Mouse (Mus musculus): ENCODE results near the gene Myrip. TPM values are rescaled to one million over a fixed set of nuclear protein-coding genes. Genes with fewer than 3 reads are reported as not detected.
A peak's percentile ranks its signal among the peaks of the same experiment; 100 is the strongest.
"Not testable (repeated sequence)": the region's sequence is repeated elsewhere in the genome, so short reads cannot be mapped to it uniquely, and the experiment has no call there.

Gene Myrip
- total RNA-seq (2014; rRNA removed), result 9.0 and 12.4 TPM in 2 replicates
- polyA plus RNA-seq (2015; fragmentation: Nextera tagmentation; extraction: Ambion mirVana), result 1.7 and 3.0 TPM in 2 replicates

- H3K4me3 ChIP-seq (ENCODE audit: low read depth, low read length); H3K36me3 ChIP-seq (ENCODE audit: insufficient read depth); H3K27ac ChIP-seq (ENCODE audit: low read depth, low read length); H3K9ac ChIP-seq; DNase-seq; H3K4me1 ChIP-seq (ENCODE audit: insufficient read depth); ATAC-seq; H3K4me2 ChIP-seq (ENCODE audit: low read depth); H3K9me3 ChIP-seq (ENCODE audit: low read length): not testable (repeated sequence)
- H3K27me3 ChIP-seq (ENCODE audit: insufficient read depth, low read length), result peaks cover 13% of the 10 kb centered on the region; the same call in 1 of the 2 replicates
- WGBS, result 93% methylated on average over 1 of the region's 1 CpGs
These were observed at the start of gene Myrip for GRCm38 (mm10) chr9:120301213-120301612. Myrip (plus strand) TSS chr9:120301513.

DNA sequence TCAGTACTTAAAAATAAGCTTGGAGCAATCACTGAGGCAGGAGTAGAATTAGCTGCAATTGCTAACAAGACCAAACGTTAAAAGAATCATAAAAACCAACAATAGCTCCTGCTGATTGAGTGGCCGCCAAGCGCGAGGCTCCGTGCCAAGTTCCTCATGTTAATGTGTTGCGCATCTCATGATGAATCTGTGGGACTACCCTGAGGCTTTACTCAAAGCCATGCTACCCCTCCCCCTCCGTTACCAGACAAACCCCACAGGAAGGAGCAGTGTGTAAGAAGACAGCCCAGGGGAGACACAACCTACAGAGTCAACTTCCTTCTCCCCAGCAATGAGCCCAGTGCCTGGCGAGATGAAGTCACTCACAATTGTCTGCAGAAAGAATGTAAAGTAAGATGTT lies 41.5 kb upstream of the Myrip start:
- ATAC-seq (peak; percentile 40; the same call in 1 of the 2 replicates), DNase-seq (peak; percentile 70)
- Histone ChIP-seq H3K4me3 (ENCODE audit: low read depth, low read length) (no peak overlapping the region), H3K4me1 (ENCODE audit: insufficient read depth) (peaks cover 10% of the 10 kb centered on the region), H3K27me3 (ENCODE audit: insufficient read depth, low read length) (no peaks in the 10 kb centered on the region), H3K9ac (no peak overlapping the region), H3K4me2 (ENCODE audit: low read depth) (no peak overlapping the region), H3K36me3 (ENCODE audit: insufficient read depth) (no peaks in the 10 kb centered on the region), H3K9me3 (ENCODE audit: low read length) (no peaks in the 10 kb centered on the region), H3K27ac (ENCODE audit: low read depth, low read length) (no peak overlapping the region)
- no peak for TF ChIP-seq CTCF (IDR thresholded peaks at IDR 0.05; ENCODE audit: low read depth)
- 15% methylated on average over 8 of the region's 8 CpGs for WGBS

GRCm38 (mm10) chr9:120263994-120264393 lies 37.3 kb upstream of the Myrip start:
- TF ChIP-seq CTCF (IDR thresholded peaks at IDR 0.05; ENCODE audit: low read depth), result no peak
- no peak overlapping the region for H3K9ac ChIP-seq
- ATAC-seq (peak; percentile 91), DNase-seq (peak; percentile 86)
- peaks cover 10% of the 10 kb centered on the region for H3K4me1 ChIP-seq (ENCODE audit: insufficient read depth)
- H3K27ac ChIP-seq (ENCODE audit: low read depth, low read length), result peak overlapping the region; percentile 9; the same call in 1 of the 2 replicates
- H3K36me3 ChIP-seq (ENCODE audit: insufficient read depth), result no peaks in the 10 kb centered on the region
- WGBS, result 15% methylated on average over 5 of the region's 5 CpGs
- H3K4me2 ChIP-seq (ENCODE audit: low read depth), result no peak overlapping the region
- H3K4me3 ChIP-seq (ENCODE audit: low read depth, low read length), result no peak overlapping the region
- H3K27me3 ChIP-seq (ENCODE audit: insufficient read depth, low read length), result no peaks in the 10 kb centered on the region
- no peaks in the 10 kb centered on the region for H3K9me3 ChIP-seq (ENCODE audit: low read length)

- H3K36me3 ChIP-seq (ENCODE audit: insufficient read depth), result no peaks in the 10 kb centered on the region
- no peak overlapping the region for H3K9ac ChIP-seq
- no peak overlapping the region for H3K27ac ChIP-seq (ENCODE audit: low read depth, low read length)
- 88% methylated on average over 8 of the region's 8 CpGs for WGBS
- no peak for DNase-seq
- no peaks in the 10 kb centered on the region for H3K9me3 ChIP-seq (ENCODE audit: low read length)
- TF ChIP-seq CTCF (IDR thresholded peaks at IDR 0.05; ENCODE audit: low read depth), result no peak
- no peaks in the 10 kb centered on the region for H3K4me1 ChIP-seq (ENCODE audit: insufficient read depth)
- H3K4me2 ChIP-seq (ENCODE audit: low read depth), result no peak overlapping the region
- no peak for ATAC-seq
- H3K27me3 ChIP-seq (ENCODE audit: insufficient read depth, low read length), result no peaks in the 10 kb centered on the region
- H3K4me3 ChIP-seq (ENCODE audit: low read depth, low read length), result no peak overlapping the region
These were observed 28.2 kb upstream of the Myrip start for GRCm38 (mm10) chr9:120273083-120273482.

DNA sequence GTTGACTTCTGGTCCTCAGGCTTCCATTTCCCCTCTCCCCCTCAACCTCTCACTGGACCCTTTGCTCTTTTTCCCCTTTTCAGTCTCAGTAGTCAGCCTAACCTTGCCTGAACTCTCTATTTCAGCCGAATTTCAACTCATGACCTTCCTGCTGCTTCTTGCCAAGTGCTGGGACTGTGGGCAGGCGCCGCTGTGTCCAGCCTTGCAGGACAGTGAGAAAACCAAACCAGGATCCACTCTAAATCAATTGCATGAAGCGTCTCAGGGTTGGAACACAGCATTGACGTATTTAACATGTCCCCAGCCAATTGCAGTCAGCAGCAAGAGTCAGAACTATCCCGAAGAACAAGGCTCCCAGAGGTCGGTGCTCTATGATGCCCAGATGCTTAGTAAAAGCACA lies 26.1 kb upstream of the Myrip start:
- no peaks in the 10 kb centered on the region for H3K27me3 ChIP-seq (ENCODE audit: insufficient read depth, low read length)
- H3K9ac ChIP-seq, result no peak overlapping the region
- H3K9me3 ChIP-seq (ENCODE audit: low read length), result no peaks in the 10 kb centered on the region
- WGBS, result 85% methylated on average over 7 of the region's 7 CpGs
- DNase-seq (no peak), ATAC-seq (no peak)
- H3K4me1 ChIP-seq (ENCODE audit: insufficient read depth), result no peaks in the 10 kb centered on the region
- no peak overlapping the region for H3K27ac ChIP-seq (ENCODE audit: low read depth, low read length)
- no peak overlapping the region for H3K4me3 ChIP-seq (ENCODE audit: low read depth, low read length)
- H3K4me2 ChIP-seq (ENCODE audit: low read depth), result no peak overlapping the region
- H3K36me3 ChIP-seq (ENCODE audit: insufficient read depth), result no peaks in the 10 kb centered on the region
- TF ChIP-seq CTCF (IDR thresholded peaks at IDR 0.05; ENCODE audit: low read depth), result no peak

- Histone ChIP-seq H3K9ac (no peak overlapping the region), H3K4me2 (ENCODE audit: low read depth) (no peak overlapping the region), H3K4me1 (ENCODE audit: insufficient read depth) (no peaks in the 10 kb centered on the region), H3K9me3 (ENCODE audit: low read length) (no peaks in the 10 kb centered on the region), H3K27me3 (ENCODE audit: insufficient read depth, low read length) (no peaks in the 10 kb centered on the region), H3K36me3 (ENCODE audit: insufficient read depth) (no peaks in the 10 kb centered on the region), H3K27ac (ENCODE audit: low read depth, low read length) (peak overlapping the region; percentile 21; the same call in 1 of the 2 replicates), H3K4me3 (ENCODE audit: low read depth, low read length) (no peak overlapping the region)
- DNase-seq (peak; percentile 35), ATAC-seq (no peak)
- WGBS, result 80% methylated on average over 12 of the region's 12 CpGs
- no peak for TF ChIP-seq CTCF (IDR thresholded peaks at IDR 0.05; ENCODE audit: low read depth)
These were observed 20.2 kb upstream of the Myrip start for GRCm38 (mm10) chr9:120281147-120281546.

DNA sequence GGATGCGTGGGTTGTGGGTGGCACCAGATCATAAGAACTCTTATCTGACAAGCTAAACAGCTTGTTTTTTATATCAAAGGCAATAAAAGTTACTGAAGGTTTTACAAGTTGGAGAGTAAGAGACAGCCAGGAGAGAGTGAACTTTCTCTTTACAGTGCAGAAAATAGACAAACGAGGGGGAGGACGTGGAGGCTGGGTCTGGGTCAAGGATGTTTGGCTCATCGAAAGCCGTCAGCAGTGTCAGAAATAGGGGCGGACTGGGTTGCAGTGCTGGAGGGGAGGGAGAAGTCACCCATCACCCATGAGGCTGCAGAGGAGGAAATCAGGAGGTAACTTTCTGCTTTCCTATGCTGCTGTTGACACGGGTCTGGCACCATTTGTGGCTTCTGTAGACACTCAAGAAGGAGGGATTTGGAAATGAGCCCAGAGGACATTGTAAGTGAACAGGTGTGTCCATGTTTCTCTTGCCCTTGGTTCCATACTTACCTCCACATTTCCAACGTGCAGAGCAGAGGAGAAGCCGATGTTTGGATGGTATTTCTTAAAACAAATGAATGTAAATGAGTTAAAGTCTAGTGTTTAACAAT lies 18.8 kb upstream of the Myrip start:
- no peak for DNase-seq
- 83% methylated on average over 9 of the region's 9 CpGs for WGBS
- Histone ChIP-seq H3K4me2 (ENCODE audit: low read depth) (no peak overlapping the region), H3K36me3 (ENCODE audit: insufficient read depth) (no peaks in the 10 kb centered on the region), H3K9me3 (ENCODE audit: low read length) (no peaks in the 10 kb centered on the region), H3K9ac (no peak overlapping the region), H3K4me3 (ENCODE audit: low read depth, low read length) (no peak overlapping the region), H3K27me3 (ENCODE audit: insufficient read depth, low read length) (no peaks in the 10 kb centered on the region), H3K27ac (ENCODE audit: low read depth, low read length) (no peak overlapping the region), H3K4me1 (ENCODE audit: insufficient read depth) (no peaks in the 10 kb centered on the region)
- no peak for ATAC-seq
- no peak for TF ChIP-seq CTCF (IDR thresholded peaks at IDR 0.05; ENCODE audit: low read depth)

Data from forebrain, postnatal 0 days (tissue).